Comparison of ENCODE assay signal across 9 mouse cellular contexts in genomic region chr8:70104506-70104905, GRCm38 (mm10). TPM values are rescaled to one million over a fixed set of nuclear protein-coding genes. Genes with fewer than 3 reads are reported as not detected.
A peak's percentile ranks its signal among the peaks of the same experiment; 100 is the strongest.
DNase-seq lines count a peak whose midpoint lies in the region; ATAC-seq and TF ChIP-seq lines count a peak whose summit lies in the region.
"Had no signal": no experiment of that assay in that cellular context is flagged by ENCODE, and none has a peak within 500 bp of the region (broad histone marks: within the 10 kb centered on the region; RNA-seq: fewer than 3 reads in every experiment).

No protein-coding gene starts in this region.

- DNase-seq in hindbrain, embryonic 14.5 days (ENCODE audit: low spot score): no peak
- DNase-seq in MN1 (ENCODE audit: low spot score): peak; percentile 72
- DNase-seq in thymus, adult 2 months: peak; percentile 55
- no peak for DNase-seq in layer of hippocampus, postnatal 36 days

- H3K27me3 ChIP-seq in hindbrain, embryonic 12.5 days: peaks cover 7% of the 10 kb centered on the region; the same call in 1 of the 2 replicates
- H3K27me3 ChIP-seq in hindbrain, embryonic 14.5 days (ENCODE audit: control insufficient read depth, insufficient read depth, low read length): no peaks in the 10 kb centered on the region
- peaks cover 8% of the 10 kb centered on the region; the same call in 1 of the 2 replicates for H3K27me3 ChIP-seq in intestine, postnatal 0 days (replicated peaks; ENCODE audit: control insufficient read depth, insufficient read depth, low read length)
- no peaks in the 10 kb centered on the region for H3K27me3 ChIP-seq in thymus, adult 2 months (ENCODE audit: control insufficient read depth, insufficient read depth, low read length)

- peak; percentile 84 for TF ChIP-seq CTCF in intestine, postnatal 0 days (IDR thresholded peaks at IDR 0.05; ENCODE audit: low read depth)
- TF ChIP-seq CTCF in thymus, adult 2 months (IDR thresholded peaks at IDR 0.05; ENCODE audit: borderline replicate concordance, control insufficient read depth, extremely low read depth, insufficient read depth, low read length, poor library complexity): peak; percentile 85

- peak; percentile 42; the same call in 1 of the 2 replicates for ATAC-seq in hindbrain, embryonic 12.5 days (ENCODE audit: low FRiP score)
- no peak; the same call in 1 of the 2 replicates for ATAC-seq in hindbrain, embryonic 14.5 days (ENCODE audit: low FRiP score)
- peak; percentile 94 for ATAC-seq in common myeloid progenitor, adult 5-6 weeks (replicated peaks; ENCODE audit: low read depth, poor library complexity, severe bottlenecking)
- ATAC-seq in intestine, postnatal 0 days: peak; percentile 46; the same call in 1 of the 2 replicates
- peak; percentile 87 for ATAC-seq in megakaryocyte, adult 5-6 weeks (ENCODE audit: poor library complexity, severe bottlenecking)

- 17% methylated on average over 6 of the region's 6 CpGs for WGBS in hindbrain, embryonic 12.5 days
- 18% methylated on average over 6 of the region's 6 CpGs for WGBS in hindbrain, embryonic 14.5 days
- WGBS in intestine, postnatal 0 days: 11% methylated on average over 6 of the region's 6 CpGs
- 6% methylated on average over 6 of the region's 6 CpGs for WGBS in thymus, adult 2 months

- no peaks in the 10 kb centered on the region for H3K9me3 ChIP-seq in hindbrain, embryonic 12.5 days (replicated peaks)
- no peaks in the 10 kb centered on the region for H3K9me3 ChIP-seq in hindbrain, embryonic 14.5 days (ENCODE audit: control insufficient read depth, low read length)
- H3K9me3 ChIP-seq in intestine, postnatal 0 days (ENCODE audit: control insufficient read depth): no peaks in the 10 kb centered on the region
- H3K9me3 ChIP-seq: stomach, embryonic 15.5 days had no signal

- H3K4me3 ChIP-seq in hindbrain, embryonic 12.5 days: no peak overlapping the region
- H3K4me3 ChIP-seq in hindbrain, embryonic 14.5 days (replicated peaks; ENCODE audit: low read length): no peak overlapping the region
- no peak overlapping the region for H3K4me3 ChIP-seq in intestine, postnatal 0 days (ENCODE audit: low read depth, low read length)
- H3K4me3 ChIP-seq in thymus, adult 2 months (ENCODE audit: control insufficient read depth, insufficient read depth, low read length): no peak overlapping the region
- H3K4me3 ChIP-seq: stomach, embryonic 15.5 days had no signal

- H3K9ac ChIP-seq in hindbrain, embryonic 12.5 days: peak overlapping the region; percentile 18; the same call in 1 of the 2 replicates
- H3K9ac ChIP-seq in hindbrain, embryonic 14.5 days: no peak overlapping the region
- no peak overlapping the region for H3K9ac ChIP-seq in intestine, postnatal 0 days (ENCODE audit: low read depth, low read length)
- H3K9ac ChIP-seq: stomach, embryonic 15.5 days had no signal

- peaks cover 8% of the 10 kb centered on the region for H3K4me1 ChIP-seq in hindbrain, embryonic 12.5 days
- no peaks in the 10 kb centered on the region; the same call in 1 of the 2 replicates for H3K4me1 ChIP-seq in hindbrain, embryonic 14.5 days (replicated peaks; ENCODE audit: control insufficient read depth, insufficient read depth, low read length)
- no peaks in the 10 kb centered on the region for H3K4me1 ChIP-seq in intestine, postnatal 0 days (replicated peaks; ENCODE audit: control insufficient read depth, insufficient read depth, low read length)
- H3K4me1 ChIP-seq in thymus, adult 2 months (replicated peaks; ENCODE audit: control insufficient read depth, insufficient read depth, low read length): no peaks in the 10 kb centered on the region
- H3K4me1 ChIP-seq: stomach, embryonic 15.5 days had no signal

- H3K4me2 ChIP-seq in hindbrain, embryonic 12.5 days (replicated peaks): no peak overlapping the region
- no peak overlapping the region for H3K4me2 ChIP-seq in hindbrain, embryonic 14.5 days (replicated peaks)
- no peak overlapping the region for H3K4me2 ChIP-seq in intestine, postnatal 0 days (replicated peaks; ENCODE audit: low read depth)
- H3K4me2 ChIP-seq: stomach, embryonic 15.5 days had no signal

- peaks cover 92% of the 10 kb centered on the region for H3K36me3 ChIP-seq in hindbrain, embryonic 12.5 days
- peaks cover 96% of the 10 kb centered on the region for H3K36me3 ChIP-seq in hindbrain, embryonic 14.5 days (replicated peaks; ENCODE audit: control insufficient read depth, insufficient read depth)
- H3K36me3 ChIP-seq in intestine, postnatal 0 days (ENCODE audit: control insufficient read depth, insufficient read depth): no peaks in the 10 kb centered on the region
- H3K36me3 ChIP-seq in thymus, adult 2 months (ENCODE audit: control insufficient read depth, insufficient read depth, low read length): no peaks in the 10 kb centered on the region
- H3K36me3 ChIP-seq: stomach, embryonic 15.5 days had no signal

- H3K27ac ChIP-seq in hindbrain, embryonic 12.5 days: no peak overlapping the region
- H3K27ac ChIP-seq in hindbrain, embryonic 14.5 days: no peak overlapping the region
- H3K27ac ChIP-seq in intestine, postnatal 0 days (ENCODE audit: low read depth, low read length): no peak overlapping the region
- no peak overlapping the region for H3K27ac ChIP-seq in thymus, adult 2 months (ENCODE audit: control insufficient read depth, insufficient read depth, low read length)
- H3K27ac ChIP-seq: stomach, embryonic 15.5 days had no signal

- no peak for TF ChIP-seq POLR2A in thymus, adult 2 months (IDR thresholded peaks at IDR 0.05; ENCODE audit: control insufficient read depth, extremely low read depth, insufficient read depth, low read length, poor library complexity)

RNA-seq across cellular contexts. Expression of gene Ncan, which starts 16.2 kb away (rescaled TPM):
- polyA plus RNA-seq in hindbrain, embryonic 12.5 days (2016; fragmentation: Nextera tagmentation; extraction: Ambion mirVana): 92.0 and 107 TPM in 2 replicates
- 141 and 152 TPM in 2 replicates for polyA plus RNA-seq in hindbrain, embryonic 14.5 days (2014; fragmentation: Nextera tagmentation; extraction: Ambion mirVana)
- total RNA-seq in common myeloid progenitor, adult 5-6 weeks (2017): not detected in 2 replicates
- 0.31 and 0.39 TPM in 2 replicates for polyA plus RNA-seq in intestine, postnatal 0 days (2015; fragmentation: Nextera tagmentation; extraction: Ambion mirVana)
- not detected in 2 replicates for total RNA-seq in megakaryocyte, adult 5-6 weeks (2015)
- total RNA-seq in megakaryocyte, adult 5-6 weeks (2017): not detected in 2 replicates
- 0.05 and 0.08 TPM in 2 replicates for polyA plus RNA-seq in thymus, adult 2 months (2012; rRNA removed)
- total RNA-seq in layer of hippocampus, postnatal 36 days (2021): 100 to 1,000 TPM; 167 to 170 TPM

RNA-seq across cellular contexts. Expression of gene Hapln4, which starts 21.2 kb away (rescaled TPM):
- 0.34 and 0.81 TPM in 2 replicates for polyA plus RNA-seq in hindbrain, embryonic 12.5 days (2016; fragmentation: Nextera tagmentation; extraction: Ambion mirVana)
- polyA plus RNA-seq in hindbrain, embryonic 14.5 days (2014; fragmentation: Nextera tagmentation; extraction: Ambion mirVana): 0.80 and 1.1 TPM in 2 replicates
- total RNA-seq in common myeloid progenitor, adult 5-6 weeks (2017): 0.24 TPM in 1 of 2 replicates, not detected in the other
- polyA plus RNA-seq in intestine, postnatal 0 days (2015; fragmentation: Nextera tagmentation; extraction: Ambion mirVana): not detected in 2 replicates
- total RNA-seq in megakaryocyte, adult 5-6 weeks (2015): not detected in 2 replicates
- total RNA-seq in megakaryocyte, adult 5-6 weeks (2017): not detected in 2 replicates
- polyA plus RNA-seq in thymus, adult 2 months (2012; rRNA removed): 0.11 and 0.15 TPM in 2 replicates
- 10 to 100 TPM; 73.7 to 91.3 TPM for total RNA-seq in layer of hippocampus, postnatal 36 days (2021)

RNA-seq across cellular contexts. Expression of gene Nr2c2ap, which starts 26.6 kb away (rescaled TPM):
- 24.7 and 27.2 TPM in 2 replicates for polyA plus RNA-seq in hindbrain, embryonic 12.5 days (2016; fragmentation: Nextera tagmentation; extraction: Ambion mirVana)
- 29.1 and 29.5 TPM in 2 replicates for polyA plus RNA-seq in hindbrain, embryonic 14.5 days (2014; fragmentation: Nextera tagmentation; extraction: Ambion mirVana)
- 9.0 and 9.2 TPM in 2 replicates for total RNA-seq in common myeloid progenitor, adult 5-6 weeks (2017)
- 44.0 and 44.1 TPM in 2 replicates for polyA plus RNA-seq in intestine, postnatal 0 days (2015; fragmentation: Nextera tagmentation; extraction: Ambion mirVana)
- total RNA-seq in megakaryocyte, adult 5-6 weeks (2015): 19.5 and 25.6 TPM in 2 replicates
- 4.7 and 7.1 TPM in 2 replicates for total RNA-seq in megakaryocyte, adult 5-6 weeks (2017)
- polyA plus RNA-seq in thymus, adult 2 months (2012; rRNA removed): 20.7 and 26.9 TPM in 2 replicates
- 10 to 100 TPM; 25.4 to 30.5 TPM for total RNA-seq in layer of hippocampus, postnatal 36 days (2021)

RNA-seq across cellular contexts. Expression of gene Tm6sf2, which starts 31.8 kb away (rescaled TPM):
- 1.0 and 2.2 TPM in 2 replicates for polyA plus RNA-seq in hindbrain, embryonic 12.5 days (2016; fragmentation: Nextera tagmentation; extraction: Ambion mirVana)
- polyA plus RNA-seq in hindbrain, embryonic 14.5 days (2014; fragmentation: Nextera tagmentation; extraction: Ambion mirVana): 1.0 and 1.9 TPM in 2 replicates
- total RNA-seq in common myeloid progenitor, adult 5-6 weeks (2017): not detected in 2 replicates
- 305 and 315 TPM in 2 replicates for polyA plus RNA-seq in intestine, postnatal 0 days (2015; fragmentation: Nextera tagmentation; extraction: Ambion mirVana)
- not detected in 2 replicates for total RNA-seq in megakaryocyte, adult 5-6 weeks (2015)
- not detected in 2 replicates for total RNA-seq in megakaryocyte, adult 5-6 weeks (2017)
- 5.1 and 5.9 TPM in 2 replicates for polyA plus RNA-seq in thymus, adult 2 months (2012; rRNA removed)
- total RNA-seq in layer of hippocampus, postnatal 36 days (2021): 1 to 10 TPM; 5.0 to 8.5 TPM

RNA-seq across cellular contexts. Expression of gene Rfxank, which starts 34.4 kb away (rescaled TPM):
- polyA plus RNA-seq in hindbrain, embryonic 12.5 days (2016; fragmentation: Nextera tagmentation; extraction: Ambion mirVana): 17.0 and 21.0 TPM in 2 replicates
- 7.2 and 8.2 TPM in 2 replicates for polyA plus RNA-seq in hindbrain, embryonic 14.5 days (2014; fragmentation: Nextera tagmentation; extraction: Ambion mirVana)
- total RNA-seq in common myeloid progenitor, adult 5-6 weeks (2017): 5.5 and 16.5 TPM in 2 replicates
- 11.1 and 11.2 TPM in 2 replicates for polyA plus RNA-seq in intestine, postnatal 0 days (2015; fragmentation: Nextera tagmentation; extraction: Ambion mirVana)
- 13.6 and 16.3 TPM in 2 replicates for total RNA-seq in megakaryocyte, adult 5-6 weeks (2015)
- total RNA-seq in megakaryocyte, adult 5-6 weeks (2017): 12.5 and 14.5 TPM in 2 replicates
- polyA plus RNA-seq in thymus, adult 2 months (2012; rRNA removed): 49.7 and 58.2 TPM in 2 replicates
- 10 to 100 TPM; 14.0 to 15.3 TPM for total RNA-seq in layer of hippocampus, postnatal 36 days (2021)

Comparison
In these comparisons a context has a peak if more than half of its experiments do, and no peak if none do; other contexts are left out.
1. DNase-seq: peak in MN1 (single experiment) and thymus, adult 2 months (single experiment); none in hindbrain, embryonic 14.5 days (single experiment) and layer of hippocampus, postnatal 36 days (0 of 2).
2. RNA of gene Ncan, which starts 16.2 kb away (polyA plus RNA-seq): 141 to 152 TPM in hindbrain, embryonic 14.5 days and 92.0 to 107 TPM in hindbrain, embryonic 12.5 days; 0.31 to 0.39 TPM in intestine, postnatal 0 days and 0.05 to 0.08 TPM in thymus, adult 2 months; every median in the first group is over 10 times any median in the second.